Mouse (Mus musculus): Measurements from ENCODE around the gene Ppm1e.
"Not testable (repeated sequence)": the region's sequence is repeated elsewhere in the genome, so short reads cannot be mapped to it uniquely, and the experiment has no call there.

Ppm1e gene

GRCm38 (mm10) chr11:87309329-87310074 lies 49.3 kb downstream of the Ppm1e start:
- in situ Hi-C loops (cut with MboI, MseI), result no loop called here

DNA sequence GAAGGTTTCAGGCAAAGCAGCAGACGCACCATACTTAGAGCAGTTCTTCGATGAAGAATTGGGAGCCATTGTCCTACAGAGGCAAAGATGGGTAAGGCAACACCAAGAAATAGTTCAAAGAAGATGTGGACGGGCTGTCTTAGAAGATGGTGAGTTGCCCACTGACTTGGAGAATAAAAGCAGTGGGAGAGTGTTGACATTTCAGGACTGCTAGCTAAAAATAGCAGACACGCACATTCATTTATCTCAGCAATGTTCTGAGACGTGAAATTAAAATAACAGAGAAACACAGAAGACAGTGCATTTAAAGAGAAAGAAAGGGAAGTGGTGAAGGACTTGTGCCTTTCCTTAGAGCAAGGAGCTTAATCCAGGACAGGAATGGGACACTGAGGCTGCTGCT lies 59.8 kb downstream of the Ppm1e start:
- in situ Hi-C loops (cut with MboI, MseI), result no loop called here

GRCm38 (mm10) chr11:87296467-87296866 lies 62.4 kb downstream of the Ppm1e start:
- in situ Hi-C loops (cut with MboI, MseI), result no loop called here

- in situ Hi-C loops (cut with MboI, MseI), result no loop called here
Observed at GRCm38 (mm10) chr11:87295636-87296035, 63.2 kb downstream of the Ppm1e start.

GRCm38 (mm10) chr11:87289313-87289712 lies 69.5 kb downstream of the Ppm1e start:
- in situ Hi-C loops (cut with MboI, MseI), result no loop called here

GRCm38 (mm10) chr11:87286194-87286593 lies 72.6 kb downstream of the Ppm1e start:
- in situ Hi-C loops (cut with MboI, MseI), result no loop called here

DNA sequence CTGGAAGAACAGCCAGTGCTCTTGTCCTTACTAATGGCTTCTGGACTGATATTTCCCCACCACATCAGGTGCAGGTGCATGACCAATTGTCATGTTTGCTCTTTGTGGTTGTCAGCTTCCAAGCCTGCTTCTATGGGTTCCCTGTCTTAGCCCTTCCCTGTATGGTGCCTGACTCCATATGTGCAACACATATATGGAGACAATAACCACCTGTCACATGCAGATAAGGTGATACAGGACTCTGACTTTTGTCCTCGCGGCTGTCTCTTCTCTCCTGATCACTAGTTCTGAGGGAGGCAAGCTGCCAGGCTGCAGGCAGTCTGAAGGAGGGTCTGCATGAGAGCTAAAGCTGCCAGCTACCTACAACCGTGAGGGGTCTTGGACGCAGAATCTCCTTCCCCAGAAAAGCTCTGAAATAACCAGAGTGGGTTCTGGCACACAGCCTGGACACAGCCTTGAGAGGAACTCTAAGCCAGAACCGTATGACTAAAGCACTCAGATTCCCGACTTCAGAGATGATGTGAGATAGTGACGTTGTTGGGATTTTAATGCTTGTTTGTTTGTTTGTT lies 76.8 kb downstream of the Ppm1e start:
- in situ Hi-C loops (cut with MboI, MseI), result no loop called here

GRCm38 (mm10) chr11:87279461-87279860 lies 79.4 kb downstream of the Ppm1e start:
- in situ Hi-C loops (cut with MboI, MseI), result loop anchor here (5.0 kb wide), 1 partner anchor 72 kb away; no protein-coding TSS in a partner anchor

DNA sequence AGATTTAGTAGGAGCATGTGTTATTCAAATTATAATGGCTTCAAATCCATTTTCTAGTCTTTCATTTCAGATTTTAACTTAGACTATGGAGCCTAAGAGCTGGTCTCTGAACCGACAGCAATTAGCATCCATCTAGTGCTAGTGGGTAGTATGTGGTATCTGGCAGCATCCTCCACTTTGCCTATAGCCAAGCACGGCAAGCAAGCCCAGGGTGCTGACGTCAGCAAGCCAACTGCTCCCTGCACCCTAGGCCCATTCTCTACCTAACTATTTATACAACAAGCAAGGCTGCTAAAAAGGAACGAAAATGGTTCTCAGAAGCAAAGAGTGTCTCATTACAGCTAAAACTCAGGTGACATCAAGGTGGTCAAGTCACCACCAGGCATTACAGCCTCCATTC lies 80.0 kb downstream of the Ppm1e start:
- in situ Hi-C loops (cut with MboI, MseI), result loop anchor here (5.0 kb wide), 1 partner anchor 72 kb away; no protein-coding TSS in a partner anchor

- in situ Hi-C loops (cut with MboI, MseI), result loop anchor here (5.0 kb wide), 1 partner anchor 69 kb away; no protein-coding TSS in a partner anchor
Observed at GRCm38 (mm10) chr11:87276240-87276985, 82.4 kb downstream of the Ppm1e start.

GRCm38 (mm10) chr11:87275420-87276048 lies 83.3 kb downstream of the Ppm1e start:
- in situ Hi-C loops (cut with MboI, MseI), result loop anchor here (5.0 kb wide), 1 partner anchor 68 kb away; no protein-coding TSS in a partner anchor

- in situ Hi-C loops (cut with MboI, MseI), result no loop called here
Observed at GRCm38 (mm10) chr11:87272725-87273124, 86.1 kb downstream of the Ppm1e start.

DNA sequence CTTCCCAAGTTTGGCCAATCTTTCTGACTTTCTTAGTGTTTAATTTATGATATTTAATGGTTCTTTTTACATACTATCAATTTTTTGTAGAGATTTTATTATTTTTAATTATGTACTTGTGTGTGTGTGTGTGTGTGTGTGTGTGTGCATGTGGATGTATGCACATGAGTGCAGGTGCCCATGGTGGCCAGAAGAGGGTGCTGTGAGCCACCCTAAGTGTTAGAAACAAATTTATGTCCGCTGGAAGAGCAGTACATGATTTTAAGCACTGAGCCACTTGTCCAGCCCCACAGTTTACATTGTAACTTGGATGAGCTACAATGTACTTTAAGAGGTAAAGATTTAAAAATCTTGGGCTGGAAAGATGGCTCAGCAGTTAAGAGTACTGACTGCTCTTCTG lies 87.3 kb downstream of the Ppm1e start:
- in situ Hi-C loops (cut with MboI, MseI), result no loop called here

GRCm38 (mm10) chr11:87270958-87271357 lies 87.9 kb downstream of the Ppm1e start:
- in situ Hi-C loops (cut with MboI, MseI), result no loop called here

- in situ Hi-C loops (cut with MboI, MseI), result no loop called here
Observed at GRCm38 (mm10) chr11:87270446-87270845, 88.4 kb downstream of the Ppm1e start.

DNA sequence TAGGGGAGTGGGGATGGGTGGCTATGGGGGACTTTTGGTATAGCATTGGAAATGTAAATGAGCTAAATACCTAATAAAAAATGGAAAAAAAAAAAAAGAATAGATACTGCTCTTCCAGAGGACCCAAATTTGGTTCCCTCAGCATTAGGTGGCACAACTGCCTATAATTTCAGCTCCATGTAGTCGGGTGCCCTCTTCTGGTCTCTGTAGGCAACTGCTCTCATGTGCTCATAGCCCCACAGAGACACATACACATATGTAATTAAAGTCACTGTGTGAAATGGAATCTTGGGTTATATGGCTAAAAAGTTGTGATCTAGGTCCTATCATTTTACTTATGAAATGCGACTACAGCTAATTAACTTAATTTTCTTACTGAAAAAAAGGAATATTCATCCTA lies 90.0 kb downstream of the Ppm1e start:
- in situ Hi-C loops (cut with MboI, MseI), result no loop called here

- in situ Hi-C loops (cut with MboI, MseI), result no loop called here
Observed at GRCm38 (mm10) chr11:87266246-87266645, 92.6 kb downstream of the Ppm1e start.

- in situ Hi-C loops (cut with MboI, MseI), result no loop called here
Observed at GRCm38 (mm10) chr11:87263946-87264345, 94.9 kb downstream of the Ppm1e start.

- in situ Hi-C loops (cut with MboI, MseI), result not testable (repeated sequence)
Observed at GRCm38 (mm10) chr11:87261705-87262104, 97.1 kb downstream of the Ppm1e start.

GRCm38 (mm10) chr11:87259792-87260191 lies 99.0 kb downstream of the Ppm1e start:
- in situ Hi-C loops (cut with MboI, MseI), result no loop called here

GRCm38 (mm10) chr11:87257282-87257681 lies 101.5 kb downstream of the Ppm1e start:
- in situ Hi-C loops (cut with MboI, MseI), result no loop called here

DNA sequence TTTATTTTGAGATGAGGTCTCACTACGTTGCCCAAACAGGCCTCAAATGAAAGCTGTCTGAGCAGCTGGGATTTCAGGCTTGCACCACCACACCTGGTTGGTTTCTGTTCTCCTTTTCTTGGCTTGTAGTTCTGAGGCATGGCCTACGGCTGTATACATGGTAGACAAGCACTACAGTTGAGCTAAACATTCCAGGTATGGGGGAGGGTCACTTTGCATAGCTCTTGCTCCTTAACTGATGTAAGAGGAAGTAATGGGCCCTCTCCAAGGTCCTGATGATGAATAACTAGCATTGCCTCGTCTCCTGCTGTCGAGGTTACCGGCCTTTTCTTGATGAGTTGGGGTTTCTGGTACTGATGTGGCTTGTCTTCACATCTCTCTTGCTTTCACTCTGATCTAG lies 104.7 kb downstream of the Ppm1e start:
- in situ Hi-C loops (cut with MboI, MseI), result no loop called here

All from T-helper 2 cell (primary cell).